Mouse (Mus musculus): ENCODE results near the gene Ppat.

DNA sequence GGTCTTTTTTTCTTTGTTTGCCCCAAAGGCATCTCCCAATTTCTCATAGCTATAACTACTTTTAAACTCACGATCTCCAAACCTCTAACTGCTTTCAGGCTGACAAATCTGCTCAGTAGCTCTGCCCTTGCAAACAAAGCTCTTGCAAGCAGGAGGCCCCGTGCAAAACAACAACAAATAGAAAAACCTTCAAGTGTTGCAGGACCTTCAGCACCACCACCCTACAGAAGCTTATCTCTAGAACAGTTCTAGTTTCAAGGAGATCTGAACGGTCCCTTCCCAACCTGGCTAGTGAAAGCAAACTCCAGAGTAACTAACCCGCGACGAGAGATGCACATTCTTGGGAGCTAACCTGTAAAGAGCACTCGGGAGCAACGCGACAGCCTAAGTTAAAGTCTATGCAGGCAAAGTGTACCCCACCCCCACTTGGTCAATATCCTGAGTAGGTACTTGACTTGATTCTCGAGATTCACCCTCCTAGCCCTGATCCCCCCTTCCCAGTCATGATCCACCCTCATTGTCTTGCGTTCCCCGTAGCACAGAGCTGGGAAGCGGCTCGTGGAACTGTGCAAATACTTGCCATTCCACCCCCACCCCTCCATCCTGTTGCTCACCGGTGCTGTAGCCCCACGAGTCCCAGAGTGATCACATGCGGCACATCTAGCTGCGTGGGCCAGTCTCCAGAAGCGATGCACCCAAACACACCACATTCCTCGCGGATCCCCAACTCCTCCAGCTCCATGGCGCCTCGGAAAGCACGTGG lies 854 bp downstream of the Ppat start:
- TF ChIP-seq GABPA (IDR thresholded peaks at IDR 0.05; ENCODE audit: low read depth, low read length): no peak
- TF ChIP-seq USF2 (IDR thresholded peaks at IDR 0.05; ENCODE audit: borderline replicate concordance in 1 of 2, insufficient read depth in 1 of 2, low read depth in 1 of 2, low read length in 2 of 2): no peak
